Mouse (Mus musculus) erythroblast, adult 5-6 weeks (primary cell): Measurements from ENCODE around the gene Zc3hav1l. TPM values are rescaled to one million over a fixed set of nuclear protein-coding genes. Genes with fewer than 3 reads are reported as not detected.

ENCODE experiments used
- ATAC-seq: replicated peaks from 2 replicates; pipeline ENCODE4 v1.8.0; 2016; ENCODE audit warnings: moderate number of reproducible peaks, mild to moderate bottlenecking, moderate TSS enrichment, inconsistent platforms; ENCODE audit not compliant: poor library complexity, low FRiP score, severe bottlenecking
- total RNA-seq, 2 experiments: library from RNA; stranded (forward) in 1 of 2; stranded (reverse) in 1 of 2; fragments of 150-400 nt in 1 of 2; fragments of 200-764, 138-1000 nt in 1 of 2; gene quantifications; 2 replicates each; pipeline versions ENCODE4 v1.2.3 to v1.2.4; 2015 to 2017; ENCODE audit warnings: low replicate concordance in 2 of 2

Zc3hav1l gene
- total RNA-seq, 2 experiments from 2014 or later, result 2.5 to 3.8 TPM

GRCm38 (mm10) chr6:38292871-38293646 is 6.0 kb downstream of the Zc3hav1l start:
- ATAC-seq, result no peak

- ATAC-seq, result no peak
Measured at GRCm38 (mm10) chr6:38284422-38284821, 14.6 kb downstream of the Zc3hav1l start.

GRCm38 (mm10) chr6:38264466-38264865 is 34.6 kb downstream of the Zc3hav1l start:
- ATAC-seq, result no peak

GRCm38 (mm10) chr6:38263393-38264159 is 35.5 kb downstream of the Zc3hav1l start:
- ATAC-seq, result no peak

GRCm38 (mm10) chr6:38261877-38262276 is 37.2 kb downstream of the Zc3hav1l start:
- ATAC-seq, result no peak

GRCm38 (mm10) chr6:38257506-38257905 is 41.6 kb downstream of the Zc3hav1l start:
- no peak for ATAC-seq

- no peak for ATAC-seq
Measured at GRCm38 (mm10) chr6:38256793-38257192, 42.3 kb downstream of the Zc3hav1l start.

GRCm38 (mm10) chr6:38255794-38256193 is 43.3 kb downstream of the Zc3hav1l start:
- no peak for ATAC-seq

- no peak for ATAC-seq
Measured at GRCm38 (mm10) chr6:38253736-38254641, 45.1 kb downstream of the Zc3hav1l start, which contains the start of gene D630045J12Rik. TSS of gene D630045J12Rik (minus strand) at chr6:38254009.

GRCm38 (mm10) chr6:38252766-38253735 is 46.0 kb downstream of the Zc3hav1l start:
- ATAC-seq, result no peak

- ATAC-seq, result no peak
Measured at GRCm38 (mm10) chr6:38252139-38252538, 46.9 kb downstream of the Zc3hav1l start.

GRCm38 (mm10) chr6:38251464-38251863 is 47.6 kb downstream of the Zc3hav1l start:
- no peak for ATAC-seq

GRCm38 (mm10) chr6:38247362-38247761 is 51.7 kb downstream of the Zc3hav1l start:
- ATAC-seq, result no peak

- no peak for ATAC-seq
Measured at GRCm38 (mm10) chr6:38244806-38245205, 54.3 kb downstream of the Zc3hav1l start.

- ATAC-seq, result no peak
Measured at GRCm38 (mm10) chr6:38244167-38244566, 54.9 kb downstream of the Zc3hav1l start.

- ATAC-seq, result no peak
Measured at GRCm38 (mm10) chr6:38242833-38243232, 56.2 kb downstream of the Zc3hav1l start.

GRCm38 (mm10) chr6:38242295-38242830 is 56.7 kb downstream of the Zc3hav1l start:
- ATAC-seq, result no peak

GRCm38 (mm10) chr6:38241508-38241907 is 57.6 kb downstream of the Zc3hav1l start:
- no peak for ATAC-seq

- ATAC-seq, result no peak
Measured at GRCm38 (mm10) chr6:38240618-38241017, 58.4 kb downstream of the Zc3hav1l start.
